Mouse (Mus musculus): Measurements from ENCODE around the gene Sapcd1. TPM values are rescaled to one million over a fixed set of nuclear protein-coding genes. Genes with fewer than 3 reads are reported as not detected.

The Sapcd1 gene
- polyA plus RNA-seq, 1 experiment: 0.87 TPM

- H3K27ac ChIP-seq (ENCODE audit: insufficient read depth, low read depth, low read length): peak overlapping the region; percentile 55
- no peaks in the 10 kb centered on the region for H3K27me3 ChIP-seq (ENCODE audit: control insufficient read depth, insufficient read depth, low read length)
- H3K4me1 ChIP-seq (ENCODE audit: control insufficient read depth, insufficient read depth, insufficient read length, low read length): peaks cover 43% of the 10 kb centered on the region
- no peak overlapping the region for H3K4me3 ChIP-seq (ENCODE audit: low read depth, low read length)
- TF ChIP-seq CTCF (IDR thresholded peaks at IDR 0.05; ENCODE audit: extremely low read depth, insufficient read length, insufficient replicate concordance, low read depth, low read length) (peak; percentile 99), POLR2A (IDR thresholded peaks at IDR 0.05; ENCODE audit: low read depth, low read length) (no peak)
- no peaks in the 10 kb centered on the region for H3K36me3 ChIP-seq (ENCODE audit: control insufficient read depth, insufficient read depth, low read length)
- 22% methylated on average over 17 of the region's 17 CpGs for WGBS
Observed at GRCm38 (mm10) chr17:35021163-35021808, 6.5 kb downstream of the Sapcd1 start.

- WGBS: 91% methylated on average over 8 of the region's 8 CpGs
- Histone ChIP-seq H3K27me3 (ENCODE audit: control insufficient read depth, insufficient read depth, low read length) (no peaks in the 10 kb centered on the region), H3K27ac (ENCODE audit: insufficient read depth, low read depth, low read length) (no peak overlapping the region), H3K4me3 (ENCODE audit: low read depth, low read length) (no peak overlapping the region), H3K4me1 (ENCODE audit: control insufficient read depth, insufficient read depth, insufficient read length, low read length) (peaks cover 46% of the 10 kb centered on the region), H3K36me3 (ENCODE audit: control insufficient read depth, insufficient read depth, low read length) (peaks cover 6% of the 10 kb centered on the region)
- no peak for TF ChIP-seq POLR2A (IDR thresholded peaks at IDR 0.05; ENCODE audit: low read depth, low read length)
- no peak for TF ChIP-seq CTCF (IDR thresholded peaks at IDR 0.05; ENCODE audit: extremely low read depth, insufficient read length, insufficient replicate concordance, low read depth, low read length)
Observed at GRCm38 (mm10) chr17:35020551-35020950, 7.3 kb downstream of the Sapcd1 start.

- Histone ChIP-seq H3K27ac (ENCODE audit: insufficient read depth, low read depth, low read length) (no peak overlapping the region), H3K27me3 (ENCODE audit: control insufficient read depth, insufficient read depth, low read length) (no peaks in the 10 kb centered on the region), H3K4me3 (ENCODE audit: low read depth, low read length) (no peak overlapping the region), H3K4me1 (ENCODE audit: control insufficient read depth, insufficient read depth, insufficient read length, low read length) (peaks cover 46% of the 10 kb centered on the region), H3K36me3 (ENCODE audit: control insufficient read depth, insufficient read depth, low read length) (peaks cover 11% of the 10 kb centered on the region)
- TF ChIP-seq CTCF (IDR thresholded peaks at IDR 0.05; ENCODE audit: extremely low read depth, insufficient read length, insufficient replicate concordance, low read depth, low read length): no peak
- TF ChIP-seq POLR2A (IDR thresholded peaks at IDR 0.05; ENCODE audit: low read depth, low read length): no peak
- 87% methylated on average over 11 of the region's 11 CpGs for WGBS
Observed at GRCm38 (mm10) chr17:35019894-35020293, 7.9 kb downstream of the Sapcd1 start.

GRCm38 (mm10) chr17:35018171-35018570 lies 9.6 kb downstream of the Sapcd1 start:
- peaks cover 27% of the 10 kb centered on the region for H3K36me3 ChIP-seq (ENCODE audit: control insufficient read depth, insufficient read depth, low read length)
- H3K27me3 ChIP-seq (ENCODE audit: control insufficient read depth, insufficient read depth, low read length): no peaks in the 10 kb centered on the region
- H3K4me3 ChIP-seq (ENCODE audit: low read depth, low read length): no peak overlapping the region
- H3K4me1 ChIP-seq (ENCODE audit: control insufficient read depth, insufficient read depth, insufficient read length, low read length): peaks cover 31% of the 10 kb centered on the region
- H3K27ac ChIP-seq (ENCODE audit: insufficient read depth, low read depth, low read length): no peak overlapping the region
- WGBS: 59% methylated on average over 3 of the region's 3 CpGs
- TF ChIP-seq POLR2A (IDR thresholded peaks at IDR 0.05; ENCODE audit: low read depth, low read length) (no peak), CTCF (IDR thresholded peaks at IDR 0.05; ENCODE audit: extremely low read depth, insufficient read length, insufficient replicate concordance, low read depth, low read length) (no peak)

GRCm38 (mm10) chr17:35017706-35018030 lies 10.1 kb downstream of the Sapcd1 start:
- WGBS: 80% methylated on average over 14 of the region's 14 CpGs
- H3K4me3 ChIP-seq (ENCODE audit: low read depth, low read length): no peak overlapping the region

GRCm38 (mm10) chr17:35016791-35017705 lies 10.8 kb downstream of the Sapcd1 start:
- Histone ChIP-seq H3K27ac (ENCODE audit: insufficient read depth, low read depth, low read length) (no peak overlapping the region), H3K27me3 (ENCODE audit: control insufficient read depth, insufficient read depth, low read length) (no peaks in the 10 kb centered on the region), H3K36me3 (ENCODE audit: control insufficient read depth, insufficient read depth, low read length) (peaks cover 38% of the 10 kb centered on the region), H3K4me3 (ENCODE audit: low read depth, low read length) (no peak overlapping the region), H3K4me1 (ENCODE audit: control insufficient read depth, insufficient read depth, insufficient read length, low read length) (peaks cover 26% of the 10 kb centered on the region)
- TF ChIP-seq CTCF (IDR thresholded peaks at IDR 0.05; ENCODE audit: extremely low read depth, insufficient read length, insufficient replicate concordance, low read depth, low read length) (no peak), POLR2A (IDR thresholded peaks at IDR 0.05; ENCODE audit: low read depth, low read length) (no peak)
- 69% methylated on average over 10 of the region's 10 CpGs for WGBS

More at GRCm38 (mm10) chr17:35017706-35018030, 10.1 kb downstream of the Sapcd1 start:
- Histone ChIP-seq H3K27me3 (ENCODE audit: control insufficient read depth, insufficient read depth, low read length) (no peaks in the 10 kb centered on the region), H3K4me1 (ENCODE audit: control insufficient read depth, insufficient read depth, insufficient read length, low read length) (peaks cover 29% of the 10 kb centered on the region), H3K27ac (ENCODE audit: insufficient read depth, low read depth, low read length) (no peak overlapping the region), H3K36me3 (ENCODE audit: control insufficient read depth, insufficient read depth, low read length) (peaks cover 32% of the 10 kb centered on the region)
- TF ChIP-seq CTCF (IDR thresholded peaks at IDR 0.05; ENCODE audit: extremely low read depth, insufficient read length, insufficient replicate concordance, low read depth, low read length) (no peak), POLR2A (IDR thresholded peaks at IDR 0.05; ENCODE audit: low read depth, low read length) (no peak)

GRCm38 (mm10) chr17:35016376-35016775 lies 11.4 kb downstream of the Sapcd1 start, which contains the start of gene Vwa7:
Gene Vwa7 (plus strand): TSS chr17:35016579.
- no peak within 1 kb of the TSS for H3K4me3 ChIP-seq (ENCODE audit: low read depth, low read length)
- H3K36me3 ChIP-seq (ENCODE audit: control insufficient read depth, insufficient read depth, low read length): peaks cover 45% of the 10 kb centered on the region
- TF ChIP-seq POLR2A (IDR thresholded peaks at IDR 0.05; ENCODE audit: low read depth, low read length): no peak
- TF ChIP-seq CTCF (IDR thresholded peaks at IDR 0.05; ENCODE audit: extremely low read depth, insufficient read length, insufficient replicate concordance, low read depth, low read length): no peak
- H3K27ac ChIP-seq (ENCODE audit: insufficient read depth, low read depth, low read length): no peak within 1 kb of the TSS
- H3K27me3 ChIP-seq (ENCODE audit: control insufficient read depth, insufficient read depth, low read length): no peaks in the 10 kb centered on the region
- H3K4me1 ChIP-seq (ENCODE audit: control insufficient read depth, insufficient read depth, insufficient read length, low read length): peaks cover 24% of the 10 kb centered on the region
- WGBS: 42% methylated on average over 12 of the region's 12 CpGs
